Comparison of ENCODE assay signal across 2 mouse cellular contexts in the genomic region with DNA sequence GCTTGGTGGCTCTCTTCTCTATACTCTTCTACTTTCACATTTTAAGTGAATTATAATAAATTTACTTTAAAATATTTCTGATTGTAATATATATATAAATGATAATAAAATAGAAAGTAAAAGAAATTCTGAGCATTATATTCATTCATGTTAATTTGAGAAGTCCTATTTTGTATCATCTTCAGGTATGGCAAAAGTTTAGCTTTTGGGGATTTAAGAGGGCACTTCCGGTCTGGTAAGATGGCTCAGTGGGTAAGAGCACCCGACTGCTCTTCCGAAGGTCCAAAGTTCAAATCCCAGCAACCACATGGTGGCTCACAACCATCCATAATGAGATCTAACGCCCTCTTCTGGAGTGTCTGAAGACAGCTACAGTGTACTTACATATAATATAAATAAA. TPM values are rescaled to one million over a fixed set of nuclear protein-coding genes. Genes with fewer than 3 reads are reported as not detected.
DNase-seq lines count a peak whose midpoint lies in the region; TF ChIP-seq lines count a peak whose summit lies in the region.
"Not testable (repeated sequence)": the region's sequence is repeated elsewhere in the genome, so short reads cannot be mapped to it uniquely, and the experiment has no call there.

No protein-coding gene starts in this region.

- not testable (repeated sequence) for H3K27ac ChIP-seq in CH12.LX (ENCODE audit: insufficient read depth, low read depth); MEL (ENCODE audit: control insufficient read depth, low read depth, low read length)

- dilution Hi-C loops in CH12.LX (cut with MboI; ENCODE audit: extremely low pct_ligation_motif_present, extremely low pct_unique_long_range_greater_than_20kb, low sequenced_read_pairs), result not testable (repeated sequence)

- not testable (repeated sequence) for TF ChIP-seq RAD21 in CH12.LX (IDR thresholded peaks at IDR 0.05; ENCODE audit: low read depth, low read length); MEL (IDR thresholded peaks at IDR 0.05; ENCODE audit: low read depth, low read length)

- H3K36me3 ChIP-seq in CH12.LX (replicated peaks in 1 of 2; ENCODE audit: control insufficient read depth in 1 of 2, insufficient read depth in 1 of 2, low read length in 1 of 2); MEL (ENCODE audit: control insufficient read depth in 1 of 2, insufficient read depth in 2 of 2, low read length in 2 of 2): not testable (repeated sequence)

- H3K9ac ChIP-seq in CH12.LX (ENCODE audit: insufficient read depth, low read depth); MEL (ENCODE audit: control insufficient read depth, low read depth, low read length, poor library complexity, severe bottlenecking): not testable (repeated sequence)

- H3K27me3 ChIP-seq in CH12.LX (replicated peaks), result peaks cover 37% of the 10 kb centered on the region
- not testable (repeated sequence) for H3K27me3 ChIP-seq in MEL (ENCODE audit: control insufficient read depth in 1 of 2, insufficient read depth in 2 of 2, low read length in 2 of 2)

- in situ Hi-C loops in CH12.LX (cut with MboI; ENCODE audit: low pct_ligation_motif_present, low pct_unique_long_range_greater_than_20kb, low sequenced_read_pairs), result not testable (repeated sequence)

- not testable (repeated sequence) for TF ChIP-seq POLR2A in CH12.LX (IDR thresholded peaks at IDR 0.05; ENCODE audit: low read depth, low read length); MEL (IDR thresholded peaks at IDR 0.05; ENCODE audit: control insufficient read depth in 1 of 2, insufficient read depth in 1 of 2, low read depth in 1 of 2, low read length in 2 of 2, poor library complexity in 1 of 2)

- TF ChIP-seq CTCF in CH12.LX (conservative IDR thresholded peaks at IDR 0.05 in 1 of 2, IDR thresholded peaks at IDR 0.05 in 1 of 2; ENCODE audit: low read depth in 2 of 2, low read length in 2 of 2); MEL (IDR thresholded peaks at IDR 0.05 in 2 of 3, conservative IDR thresholded peaks at IDR 0.05 in 1 of 3; ENCODE audit: control insufficient read depth in 1 of 3, insufficient read depth in 1 of 3, low read depth in 2 of 3, low read length in 3 of 3, poor library complexity in 1 of 3, severe bottlenecking in 1 of 3): not testable (repeated sequence)

- H3K4me2 ChIP-seq in CH12.LX (ENCODE audit: insufficient read depth, low read depth, poor library complexity, severe bottlenecking), result not testable (repeated sequence)

- not testable (repeated sequence) for H3K4me1 ChIP-seq in CH12.LX (ENCODE audit: control insufficient read depth in 1 of 2, insufficient read depth in 2 of 2); MEL (ENCODE audit: control insufficient read depth in 1 of 2, insufficient read depth in 2 of 2, low read length in 2 of 2)

- not testable (repeated sequence) for H3K79me2 ChIP-seq in CH12.LX (replicated peaks; ENCODE audit: control insufficient read depth, extremely low read depth, insufficient read depth, poor library complexity, severe bottlenecking); MEL (ENCODE audit: control insufficient read depth, insufficient read depth, low read length, poor library complexity)

- not testable (repeated sequence) for TF ChIP-seq EP300 in CH12.LX (IDR thresholded peaks at IDR 0.05; ENCODE audit: low read length); MEL (IDR thresholded peaks at IDR 0.05; ENCODE audit: low read depth in 1 of 2, low read length in 2 of 2)

- DNase-seq in CH12.LX (ENCODE audit: extremely low read depth), result not testable (repeated sequence)
- peak; percentile 10 for DNase-seq in MEL (ENCODE audit: low read depth, low spot score)

- H3K4me3 ChIP-seq in CH12.LX (replicated peaks in 1 of 3; ENCODE audit: low read depth in 2 of 3, low read length in 2 of 3, poor library complexity in 1 of 3); MEL (ENCODE audit: control insufficient read depth in 1 of 2, insufficient read depth in 1 of 2, low read depth in 2 of 2, low read length in 2 of 2): not testable (repeated sequence)

- not testable (repeated sequence) for H3K9me3 ChIP-seq in CH12.LX (replicated peaks; ENCODE audit: low read length); MEL (replicated peaks; ENCODE audit: insufficient read depth, low read length)

TF ChIP-seq in CH12.LX, 34 proteins besides CTCF, POLR2A, EP300 and RAD21:
- peak; percentile 62; the same call in 1 of the 2 replicates for TF ChIP-seq TBP (conservative IDR thresholded peaks at IDR 0.05; ENCODE audit: low read depth, low read length)

TF ChIP-seq in MEL, 35 proteins besides CTCF, POLR2A, EP300 and RAD21:
- TF ChIP-seq TBP (IDR thresholded peaks at IDR 0.05; ENCODE audit: low read depth, low read length), result peak; percentile 84
TF ChIP-seq in MEL: peak in this region for 1; not testable (repeated sequence) for 34.

RNA-seq across cellular contexts. Expression of a gene that starts 38.6 kb away (rescaled TPM):
- total RNA-seq in CH12.LX (2012; rRNA removed) (43.2 and 49.9 TPM in 2 replicates), CH12.LX (2014; rRNA removed) (68.6 and 77.5 TPM in 2 replicates), MEL (2012; rRNA removed) (60.1 and 61.2 TPM in 2 replicates)
- polyA plus RNA-seq in CH12.LX (2012; ENCODE audit: insufficient read length, low read depth) (64.5 and 68.5 TPM in 2 replicates), MEL (2012; ENCODE audit: insufficient read depth in 1 of 2, insufficient read length in 2 of 2, low read depth in 1 of 2, low replicate concordance in 2 of 2, missing spikeins in 1 of 2) (100 to 1,000 TPM in 1 of 2 experiments, 10 to 100 TPM in 1; 48.5 to 701 TPM)
